Mouse (Mus musculus) lung, embryonic 14.5 days (tissue): ENCODE measurements around the gene Gm20388. TPM values are rescaled to one million over a fixed set of nuclear protein-coding genes. Genes with fewer than 3 reads are reported as not detected.

ENCODE experiments used
- ATAC-seq: fragments of 200-750 bp; cut with Nextera tagmentation; 2 replicates; pipeline ENCODE4 v1.8.0; 2017; ENCODE audit warnings: mild to moderate bottlenecking, moderate TSS enrichment, moderate library complexity; ENCODE audit not compliant: insufficient read depth
- DNase-seq: peaks from one replicate; pipeline ENCODE4 v3.0.0-alpha.2; 2015
- H3K27ac ChIP-seq: fragments of 300-500 bp; sonication (generic); 2 replicates; pipeline ENCODE4 v1.5.1; 2014; ENCODE audit warnings: low read depth, mild to moderate bottlenecking, moderate library complexity
- H3K27me3 ChIP-seq: fragments of 300-500 bp; sonication (generic); 2 replicates; pipeline ENCODE4 v1.6.1; 2014; ENCODE audit warnings: low read length, control low read depth; ENCODE audit not compliant: insufficient read depth
- H3K36me3 ChIP-seq: fragments of 300-500 bp; sonication (generic); 2 replicates; pipeline ENCODE4 v1.6.1; 2014; ENCODE audit warnings: control low read depth; ENCODE audit not compliant: insufficient read depth
- H3K4me1 ChIP-seq: fragments of 300-500 bp; sonication (generic); 2 replicates; pipeline ENCODE4 v1.6.1; 2014; ENCODE audit warnings: antibody characterized with exemption, control low read depth; ENCODE audit not compliant: insufficient read depth
- H3K4me2 ChIP-seq: fragments of 300-500 bp; sonication (generic); 2 replicates; pipeline ENCODE4 v1.6.1; 2014; ENCODE audit warnings: mild to moderate bottlenecking
- H3K4me3 ChIP-seq: fragments of 300-500 bp; sonication (generic); 2 replicates; pipeline ENCODE4 v1.5.1; 2014; ENCODE audit warnings: low read depth, low read length
- H3K9ac ChIP-seq: fragments of 300-500 bp; sonication (generic); 2 replicates; pipeline ENCODE4 v1.6.1; 2014
- H3K9me3 ChIP-seq: fragments of 300-500 bp; sonication (generic); 2 replicates; pipeline ENCODE4 v1.6.1; 2016; ENCODE audit warnings: low read depth, low read length, control low read depth
- CTCF ChIP-seq: IDR thresholded peaks from 2 replicates; pipeline ENCODE4 v1.5.1; 2016; ENCODE audit warnings: antibody characterized with exemption, low read depth
- WGBS: fragments of 180-500 bp; shearing (Covaris S2); extraction: QIAGEN DNeasy Blood & Tissue Kit; methylation state at CpG from one replicate; pipeline ENCODE4 v1.1.7; 2014; 5-methylcytosine and 5-hydroxymethylcytosine counted together
- polyA plus RNA-seq: library from polyadenylated mRNA; unstranded; fragments of >200 nt; fragmentation: Nextera tagmentation; extraction: Ambion mirVana; gene quantifications from 2 replicates; pipeline ENCODE4 v1.2.1, GENCODE M21; 2014

The Gm20388 gene
- polyA plus RNA-seq, 1 experiment from 2014 or later = not detected

GRCm38 (mm10) chr8:120511737-120512136 lies 601.1 kb downstream of the Gm20388 start:
- no peak for DNase-seq
- no peak overlapping the region for H3K9ac ChIP-seq

GRCm38 (mm10) chr8:120512326-120512725 lies 601.7 kb downstream of the Gm20388 start:
- H3K4me2 ChIP-seq = no peak overlapping the region
- WGBS = 51% methylated on average over 11 of the region's 11 CpGs
- H3K4me3 ChIP-seq = no peak overlapping the region
- no peaks in the 10 kb centered on the region for H3K36me3 ChIP-seq
- H3K9me3 ChIP-seq = no peaks in the 10 kb centered on the region
- TF ChIP-seq CTCF = no peak
- peaks cover 63% of the 10 kb centered on the region for H3K4me1 ChIP-seq
- H3K27me3 ChIP-seq = no peaks in the 10 kb centered on the region
- ATAC-seq (no peak), DNase-seq (no peak)
- no peak overlapping the region for H3K9ac ChIP-seq
- H3K27ac ChIP-seq = no peak overlapping the region

More at GRCm38 (mm10) chr8:120511737-120512136, 601.1 kb downstream of the Gm20388 start:
- no peak overlapping the region for H3K4me3 ChIP-seq
- 33% methylated on average over 8 of the region's 8 CpGs for WGBS
- H3K27ac ChIP-seq = no peak overlapping the region
- H3K4me1 ChIP-seq = peaks cover 57% of the 10 kb centered on the region
- no peaks in the 10 kb centered on the region for H3K36me3 ChIP-seq
- no peak for TF ChIP-seq CTCF
- no peaks in the 10 kb centered on the region for H3K9me3 ChIP-seq
- no peak overlapping the region for H3K4me2 ChIP-seq
- ATAC-seq = no peak
- H3K27me3 ChIP-seq = no peaks in the 10 kb centered on the region

GRCm38 (mm10) chr8:120513145-120513544 lies 602.5 kb downstream of the Gm20388 start:
- TF ChIP-seq CTCF = no peak
- no peaks in the 10 kb centered on the region for H3K9me3 ChIP-seq
- H3K4me1 ChIP-seq = peaks cover 71% of the 10 kb centered on the region
- H3K27me3 ChIP-seq = no peaks in the 10 kb centered on the region
- no peak overlapping the region for H3K9ac ChIP-seq
- H3K27ac ChIP-seq = no peak overlapping the region
- ATAC-seq (no peak), DNase-seq (no peak)
- no peak overlapping the region for H3K4me3 ChIP-seq
- WGBS = 60% methylated on average over 6 of the region's 6 CpGs
- no peak overlapping the region for H3K4me2 ChIP-seq
- H3K36me3 ChIP-seq = no peaks in the 10 kb centered on the region

DNA sequence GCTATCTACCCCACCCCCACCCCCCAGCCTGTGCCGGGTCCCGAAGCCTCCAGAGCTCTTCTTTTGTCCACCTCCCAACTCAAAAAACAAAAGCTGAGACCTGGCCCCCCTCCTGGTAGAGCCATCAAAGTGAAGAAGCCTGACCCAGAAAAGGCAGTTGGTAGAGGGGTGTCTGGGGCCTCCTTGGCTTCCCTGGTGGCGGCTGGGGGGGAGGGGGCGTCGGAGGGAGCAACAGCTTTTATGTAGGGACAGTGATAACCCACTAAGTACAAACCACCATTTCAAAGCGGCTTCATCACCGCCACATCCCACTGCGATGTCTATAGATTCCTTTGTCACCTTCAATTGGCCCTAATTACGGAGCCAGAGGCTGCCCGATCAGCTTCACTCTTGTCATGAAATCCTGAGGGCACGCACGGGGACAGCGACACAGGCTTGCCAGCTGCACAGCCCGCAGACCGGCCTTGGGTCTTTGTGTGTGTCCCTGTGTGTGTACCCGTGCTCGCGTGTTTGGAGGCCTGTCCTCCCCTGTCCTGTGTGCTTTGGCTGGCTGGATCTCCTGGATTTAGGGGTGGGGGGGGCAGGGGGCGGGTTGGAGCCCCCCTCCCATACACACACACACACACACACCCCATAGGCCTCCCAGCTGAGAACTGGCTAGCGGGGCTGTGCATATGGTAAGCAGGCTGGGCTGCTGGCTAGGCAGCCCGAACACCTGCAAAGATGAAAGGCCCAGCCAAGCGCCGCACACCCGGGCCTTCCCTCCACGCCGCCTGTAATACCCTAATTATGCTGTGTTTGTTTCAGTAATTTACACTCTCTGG lies 603.2 kb downstream of the Gm20388 start:
- Histone ChIP-seq H3K9ac (no peak overlapping the region), H3K4me3 (no peak overlapping the region), H3K9me3 (no peaks in the 10 kb centered on the region), H3K27ac (no peak overlapping the region), H3K36me3 (no peaks in the 10 kb centered on the region), H3K27me3 (no peaks in the 10 kb centered on the region), H3K4me1 (peaks cover 71% of the 10 kb centered on the region), H3K4me2 (no peak overlapping the region)
- ATAC-seq (no peak), DNase-seq (no peak)
- 41% methylated on average over 26 of the region's 26 CpGs for WGBS
- no peak for TF ChIP-seq CTCF

DNA sequence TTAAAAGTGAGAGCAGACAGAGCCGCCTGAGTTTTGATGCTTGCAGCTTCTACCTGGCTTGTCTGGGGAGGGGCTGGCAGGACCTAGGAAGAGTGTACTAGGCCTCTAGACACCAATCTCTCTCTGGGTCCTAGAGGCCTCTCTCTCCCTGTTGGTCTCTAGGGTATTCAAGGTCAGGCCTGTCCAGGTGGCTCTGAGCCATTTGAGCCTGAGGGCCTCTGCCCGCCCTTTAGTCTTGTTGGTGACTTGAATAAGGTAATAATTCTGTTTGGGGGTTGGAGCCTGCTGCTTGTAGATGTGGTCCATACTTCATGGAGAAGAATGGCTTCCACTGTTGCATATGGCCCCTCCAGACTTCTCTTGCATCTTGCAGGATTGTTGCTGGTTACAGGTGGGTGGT lies 604.6 kb downstream of the Gm20388 start:
- ATAC-seq (no peak), DNase-seq (no peak)
- Histone ChIP-seq H3K4me3 (no peak overlapping the region), H3K9me3 (no peaks in the 10 kb centered on the region), H3K4me1 (peaks cover 65% of the 10 kb centered on the region), H3K36me3 (no peaks in the 10 kb centered on the region), H3K27ac (no peak overlapping the region), H3K9ac (no peak overlapping the region), H3K27me3 (no peaks in the 10 kb centered on the region), H3K4me2 (no peak overlapping the region)
- TF ChIP-seq CTCF = no peak
- 97% methylated on average over 2 of the region's 2 CpGs for WGBS

- H3K4me2 ChIP-seq = no peak overlapping the region
- H3K36me3 ChIP-seq = no peaks in the 10 kb centered on the region
- no peak overlapping the region for H3K4me3 ChIP-seq
- no peak overlapping the region for H3K27ac ChIP-seq
- no peak overlapping the region for H3K9ac ChIP-seq
- ATAC-seq (no peak), DNase-seq (no peak)
- H3K9me3 ChIP-seq = no peaks in the 10 kb centered on the region
- WGBS = 82% methylated on average over 6 of the region's 6 CpGs
- TF ChIP-seq CTCF = no peak
- H3K27me3 ChIP-seq = no peaks in the 10 kb centered on the region
- H3K4me1 ChIP-seq = peaks cover 66% of the 10 kb centered on the region
These were observed 605.0 kb downstream of the Gm20388 start for GRCm38 (mm10) chr8:120515650-120516049.

- ATAC-seq (peak; percentile 61), DNase-seq (peak; percentile 84)
- Histone ChIP-seq H3K36me3 (no peaks in the 10 kb centered on the region), H3K4me1 (peaks cover 66% of the 10 kb centered on the region), H3K9me3 (no peaks in the 10 kb centered on the region), H3K9ac (no peak overlapping the region), H3K27me3 (no peaks in the 10 kb centered on the region), H3K27ac (peak overlapping the region; percentile 39; the same call in 1 of the 2 replicates), H3K4me2 (peak overlapping the region; percentile 34), H3K4me3 (no peak overlapping the region)
- no peak for TF ChIP-seq CTCF
- WGBS = 17% methylated on average over 11 of the region's 12 CpGs
These were observed 605.6 kb downstream of the Gm20388 start for GRCm38 (mm10) chr8:120516182-120516755.
